Mouse (Mus musculus) c-Kit-negative CD71-positive TER-119-positive erythroid progenitor cells, embryonic 14.5 days (primary cell): Measurements from ENCODE around the gene Macrod1.

ENCODE experiments used
- DNase-seq: peaks from one replicate; pipeline ENCODE4 v3.0.0-alpha.2; 2013; ENCODE audit warnings: low read depth, low spot score

Gene Macrod1

GRCm38 (mm10) chr19:7140856-7141421 is 84.3 kb downstream of the Macrod1 start:
- DNase-seq = no peak

DNA sequence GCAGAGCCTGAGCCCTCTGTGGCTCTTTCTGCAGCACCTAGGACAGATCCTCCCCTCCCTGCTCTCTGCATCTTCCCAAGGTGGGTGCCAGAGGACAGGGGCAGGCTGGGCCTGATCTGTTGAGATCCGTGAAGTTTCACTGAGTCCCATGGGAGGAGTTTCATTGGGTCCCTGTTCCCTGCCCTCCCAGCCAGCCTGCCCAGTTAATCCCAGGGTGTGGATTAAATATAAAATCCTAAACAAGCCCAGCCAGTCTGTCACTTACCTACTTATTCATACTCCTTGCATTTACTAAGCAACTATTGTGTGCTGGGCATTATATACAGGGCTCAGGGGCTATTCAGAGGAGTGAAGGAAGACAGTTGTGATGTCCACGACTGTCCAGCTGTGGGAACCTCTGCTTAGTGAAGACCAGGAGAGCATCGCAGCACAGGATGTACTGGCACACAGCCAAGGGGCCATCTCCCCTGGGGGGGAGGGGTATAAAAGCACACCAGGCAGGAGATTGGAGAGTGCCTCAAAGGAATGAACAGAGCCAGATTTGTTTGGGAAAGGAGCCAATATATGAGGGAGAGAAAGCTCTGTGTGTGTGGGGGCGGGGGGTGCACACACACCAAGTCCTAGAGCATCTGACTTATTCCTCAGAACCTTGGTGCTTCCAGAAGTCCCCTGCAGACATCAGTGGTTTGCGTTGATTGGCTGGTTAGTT is 85.8 kb downstream of the Macrod1 start:
- DNase-seq = no peak

DNA sequence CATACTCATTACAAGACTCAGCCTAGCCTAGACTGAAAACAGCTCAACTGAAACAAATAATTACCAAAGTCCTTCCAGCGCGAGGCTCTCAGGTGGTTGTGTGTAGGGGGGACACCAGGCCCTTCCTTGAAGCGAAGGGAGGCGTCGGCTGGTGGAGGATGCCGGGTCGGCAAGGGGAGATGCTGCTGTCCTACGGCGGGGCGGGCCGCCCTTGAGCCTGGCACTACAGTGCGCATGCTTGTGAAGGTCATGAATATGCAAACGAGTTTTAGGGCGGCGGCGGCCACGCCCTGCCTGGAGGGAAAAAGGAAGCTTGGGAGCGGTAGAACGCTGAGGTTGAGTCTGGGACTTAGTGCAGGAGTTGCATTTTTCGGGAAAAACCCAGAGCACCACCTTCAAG is 87.2 kb downstream of the Macrod1 start:
- DNase-seq = peak; percentile 50

GRCm38 (mm10) chr19:7144458-7144857 is 87.8 kb downstream of the Macrod1 start:
- no peak for DNase-seq

- no peak for DNase-seq
Measured at GRCm38 (mm10) chr19:7146376-7146775, 89.8 kb downstream of the Macrod1 start.

- no peak for DNase-seq
Measured at GRCm38 (mm10) chr19:7148096-7148495, 91.5 kb downstream of the Macrod1 start.

- no peak for DNase-seq
Measured at GRCm38 (mm10) chr19:7148541-7149085, 92.0 kb downstream of the Macrod1 start.

DNA sequence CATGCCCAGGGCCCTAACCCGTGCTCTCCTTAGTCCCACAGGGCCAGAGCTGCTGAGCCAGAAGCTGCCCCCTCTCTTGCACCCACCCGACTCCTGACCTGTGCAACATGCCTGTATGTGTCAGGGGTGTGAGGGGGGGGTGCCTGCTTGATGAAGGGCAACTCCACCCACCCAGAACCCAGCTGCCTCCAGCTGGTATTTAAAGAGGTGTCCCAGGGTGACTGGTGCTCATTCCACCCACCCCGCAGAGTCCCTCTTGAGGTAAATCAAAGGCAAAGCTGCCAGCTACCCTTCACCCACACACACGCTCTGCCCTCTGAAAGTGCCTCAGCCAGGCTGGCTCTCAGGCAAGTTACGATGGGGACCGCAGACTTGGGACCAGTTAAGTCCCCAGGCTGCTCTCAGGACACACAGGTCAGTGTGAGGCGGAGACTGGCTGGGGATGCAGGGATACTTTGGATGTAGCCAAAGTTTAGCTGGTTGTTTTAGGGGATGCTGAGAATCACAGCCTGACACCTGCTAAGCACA is 92.6 kb downstream of the Macrod1 start:
- DNase-seq = no peak

DNA sequence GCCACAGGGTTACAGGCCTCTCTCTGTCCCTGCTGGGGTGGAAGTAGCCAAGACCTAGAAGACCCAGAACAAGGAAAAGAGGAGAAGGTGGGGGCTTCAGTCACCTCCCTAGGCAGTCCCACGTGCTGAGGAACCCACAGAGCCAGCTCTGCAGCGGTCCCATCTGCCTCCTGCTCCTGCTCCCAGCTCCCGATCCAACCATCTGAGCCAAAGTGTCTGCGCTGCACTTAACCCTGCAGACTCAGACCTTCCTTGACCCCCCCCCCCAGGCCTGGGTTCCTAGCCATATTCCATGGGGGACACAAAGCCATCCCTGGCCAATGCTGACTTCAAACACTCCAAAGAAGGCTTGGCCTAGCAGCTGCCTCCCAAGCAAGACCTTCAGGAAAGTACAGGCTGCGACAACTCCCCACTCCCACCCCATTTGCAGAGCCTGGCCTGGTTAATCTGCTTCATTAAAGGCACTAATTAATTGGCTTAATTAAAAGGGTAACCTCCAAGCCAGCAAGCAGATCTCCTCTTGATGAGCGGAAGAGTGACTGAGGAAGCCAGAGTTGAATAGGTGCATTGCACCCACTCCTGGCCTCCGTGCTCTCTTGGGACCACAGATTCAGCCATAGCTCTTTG is 94.8 kb downstream of the Macrod1 start:
- no peak for DNase-seq

GRCm38 (mm10) chr19:7151927-7152653 is 95.5 kb downstream of the Macrod1 start:
- no peak for DNase-seq

GRCm38 (mm10) chr19:7153232-7153631 is 96.6 kb downstream of the Macrod1 start:
- no peak for DNase-seq

GRCm38 (mm10) chr19:7155196-7155595 is 98.6 kb downstream of the Macrod1 start:
- DNase-seq = no peak

DNA sequence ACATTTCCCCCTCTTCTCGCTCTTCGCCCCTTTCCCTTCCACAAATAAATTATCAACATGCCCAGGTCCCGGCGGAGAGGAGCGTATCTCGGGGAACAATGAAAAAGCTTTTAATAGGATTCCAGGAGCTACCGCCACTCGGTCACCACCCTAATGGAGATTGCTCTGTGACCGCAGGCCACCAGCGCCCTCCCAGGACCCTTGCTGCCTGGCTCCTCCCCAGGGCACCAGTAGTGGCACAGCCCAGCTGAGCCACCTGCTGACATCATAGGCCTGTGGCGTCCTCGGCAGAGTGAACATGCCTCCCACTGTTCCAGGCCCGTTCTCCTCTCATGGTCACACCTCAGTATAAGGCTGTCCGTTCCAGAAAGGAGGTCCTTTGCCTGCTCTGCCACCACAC is 101.1 kb downstream of the Macrod1 start:
- DNase-seq = no peak

- no peak for DNase-seq
Measured at GRCm38 (mm10) chr19:7160151-7160906, 103.7 kb downstream of the Macrod1 start.

DNA sequence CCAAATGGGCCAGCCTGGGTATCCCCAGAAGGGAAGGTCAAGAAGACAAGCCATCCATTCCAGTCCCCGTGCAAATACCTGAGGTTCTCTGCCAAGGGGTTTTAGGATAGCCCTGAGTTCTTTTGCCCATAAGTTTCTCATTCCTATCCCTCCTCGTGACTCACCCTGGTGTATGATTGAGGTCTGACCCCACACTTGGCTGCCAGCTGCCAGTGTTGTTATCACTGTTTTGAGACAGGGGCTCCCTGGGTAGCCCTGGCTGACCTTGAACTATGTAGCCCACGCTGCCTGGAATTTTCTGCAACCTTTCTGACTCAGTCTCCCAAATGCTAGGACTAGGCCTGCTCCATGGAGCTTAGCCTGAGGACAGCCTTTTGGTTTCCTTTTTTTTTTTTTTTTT is 104.5 kb downstream of the Macrod1 start:
- DNase-seq = no peak

DNA sequence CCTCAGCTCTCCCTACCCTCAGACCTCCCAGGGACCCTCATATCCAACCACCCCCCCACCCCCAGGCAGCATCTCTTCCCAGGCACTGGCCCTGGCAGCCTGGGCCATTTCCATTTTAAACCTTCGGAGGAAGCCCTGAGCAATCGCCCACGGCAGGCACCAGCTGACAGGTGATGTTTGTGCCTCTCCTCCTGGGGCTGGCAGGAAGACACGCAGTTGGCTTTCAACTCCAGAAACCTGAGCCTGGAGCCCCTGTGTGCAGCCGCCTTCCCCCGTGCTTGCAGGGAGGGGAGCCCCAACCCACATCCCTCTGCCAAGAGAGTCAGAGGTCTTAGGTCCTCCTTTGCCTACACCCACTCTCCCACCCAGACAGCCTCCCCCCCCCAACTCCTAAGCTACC is 107.6 kb downstream of the Macrod1 start:
- DNase-seq = no peak

GRCm38 (mm10) chr19:7164820-7165323 is 108.3 kb downstream of the Macrod1 start:
- no peak for DNase-seq

DNA sequence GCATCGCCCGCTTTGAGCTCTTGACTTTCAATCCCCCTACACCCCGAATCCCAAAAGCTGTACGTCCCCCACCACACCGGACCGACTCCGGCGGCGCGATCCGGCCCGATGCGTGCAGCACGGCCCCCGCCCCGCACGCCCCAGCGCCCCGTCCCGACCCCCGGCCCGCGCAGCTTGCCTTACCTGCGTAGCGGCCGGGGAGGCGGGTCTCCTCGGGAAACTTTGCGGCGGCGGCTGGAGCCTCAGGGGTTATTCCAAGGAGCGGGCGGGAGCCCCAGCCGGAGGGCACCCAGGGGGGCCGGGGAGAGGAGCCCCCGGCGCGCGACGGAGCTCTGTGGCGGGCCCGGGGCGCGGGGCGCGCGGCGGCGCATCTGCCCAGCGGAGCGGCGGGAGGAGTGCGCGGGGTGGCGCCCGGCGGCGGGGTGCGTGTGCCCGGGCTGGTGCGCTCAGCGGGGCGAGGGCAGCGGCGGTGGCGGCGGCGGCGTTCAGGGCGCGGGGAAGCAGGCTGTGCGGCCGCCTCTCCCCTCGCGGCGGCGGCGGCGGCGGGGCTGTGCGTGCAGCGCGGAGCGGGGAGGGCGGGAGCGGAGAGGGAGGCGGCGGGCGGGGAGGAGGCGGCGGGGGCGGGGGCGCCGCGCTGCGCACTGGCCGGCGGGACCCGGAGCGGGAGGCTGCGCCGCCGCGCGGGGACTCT is 109.0 kb downstream of the Macrod1 start:
- no peak for DNase-seq

GRCm38 (mm10) chr19:7166200-7166711 is 109.6 kb downstream of the Macrod1 start:
- no peak for DNase-seq

DNA sequence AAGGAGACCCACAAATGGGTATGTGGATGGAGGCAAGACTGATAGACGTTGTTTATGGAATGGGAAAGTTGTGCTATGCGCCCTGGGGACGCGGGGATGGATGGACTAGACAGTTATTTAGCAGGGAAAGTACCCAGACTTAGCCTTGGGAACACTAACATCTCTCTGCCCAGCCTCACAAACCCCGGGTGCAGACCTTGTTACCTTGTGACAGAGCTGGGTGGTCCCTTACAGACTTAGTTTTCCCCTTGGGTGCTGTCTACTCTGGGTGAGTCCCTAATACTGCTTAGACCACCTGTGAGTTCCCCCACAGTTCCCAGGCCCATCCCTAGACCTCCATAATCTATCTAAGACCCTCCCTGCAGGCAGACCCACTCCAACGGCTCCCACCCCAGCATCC is 110.2 kb downstream of the Macrod1 start:
- no peak for DNase-seq
